Mouse (Mus musculus): ENCODE results near the gene Runx1.
A peak's percentile ranks its signal among the peaks of the same experiment; 100 is the strongest.

DNA sequence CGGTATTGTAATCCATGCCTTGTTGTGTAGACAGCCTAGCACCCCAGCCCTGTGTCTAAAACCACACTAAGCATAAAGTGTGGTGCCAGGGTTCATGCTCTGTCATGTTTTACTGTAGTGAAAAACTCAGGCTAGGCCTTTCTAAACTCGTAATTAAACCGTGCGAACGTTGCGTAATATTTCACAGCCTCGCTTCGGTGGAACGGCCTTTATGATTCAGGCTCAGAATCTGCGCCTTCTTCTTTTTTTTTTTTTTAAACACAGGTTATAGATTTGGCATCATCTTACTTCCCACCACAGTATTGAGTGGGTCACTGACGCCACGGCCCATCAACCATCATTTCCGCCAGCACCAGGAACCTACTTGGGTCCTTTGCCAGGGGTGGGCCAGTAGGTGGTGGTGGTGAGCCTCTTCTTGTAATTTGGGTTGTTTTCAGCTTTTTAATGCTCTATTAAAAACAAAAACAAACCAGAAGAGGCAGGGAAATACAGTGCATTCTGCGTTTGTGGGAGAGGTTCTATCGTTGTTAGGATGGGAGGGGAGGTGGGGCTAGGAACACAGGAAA lies 210.6 kb downstream of the Runx1 start:
- TF ChIP-seq CTCF (IDR thresholded peaks at IDR 0.05; ENCODE audit: insufficient read depth, low read length) (0 out of 2 replicates have a peak, but pooled peaks have one; percentile 5), POLR2A (IDR thresholded peaks at IDR 0.05; ENCODE audit: borderline replicate concordance, extremely low read depth, low read depth, low read length) (no peak)

Data from lung, adult 2 months (tissue).